Mouse (Mus musculus) lung, adult 18-20 months (tissue): ENCODE results near the gene Coch.
"Not testable (repeated sequence)": the region's sequence is repeated elsewhere in the genome, so short reads cannot be mapped to it uniquely, and the experiment has no call there.

Experiments
- DNase-seq, 2 experiments: peaks; one replicate each; pipeline ENCODE4 v3.0.0; 2022; ENCODE audit warnings: mixed read lengths in 2 of 2

Gene Coch

GRCm38 (mm10) chr12:51593229-51594029 lies at the start of gene Coch:
Coch (plus strand) TSS chr12:51593341.
- no peak for DNase-seq

- DNase-seq, result no peak
Measured at GRCm38 (mm10) chr12:51543402-51543960, 49.7 kb upstream of the Coch start.

- no peak for DNase-seq
Measured at GRCm38 (mm10) chr12:51555041-51555440, 38.1 kb upstream of the Coch start.

- no peak for DNase-seq
Measured at GRCm38 (mm10) chr12:51561416-51561815, 31.7 kb upstream of the Coch start.

- DNase-seq, result no peak
Measured at GRCm38 (mm10) chr12:51567225-51567624, 25.9 kb upstream of the Coch start.

- no peak for DNase-seq
Measured at GRCm38 (mm10) chr12:51569472-51569871, 23.7 kb upstream of the Coch start.

- no peak for DNase-seq
Measured at GRCm38 (mm10) chr12:51569944-51570343, 23.2 kb upstream of the Coch start.

- DNase-seq, result no peak
Measured at GRCm38 (mm10) chr12:51572651-51573050, 20.5 kb upstream of the Coch start.

- DNase-seq, result not testable (repeated sequence)
Measured at GRCm38 (mm10) chr12:51577816-51578215, 15.3 kb upstream of the Coch start.

GRCm38 (mm10) chr12:51589263-51589662 lies 3.9 kb upstream of the Coch start:
- DNase-seq, result no peak

GRCm38 (mm10) chr12:51591921-51592320 lies 1.2 kb upstream of the Coch start:
- DNase-seq, result no peak

GRCm38 (mm10) chr12:51592888-51593228 lies 283 bp upstream of the Coch start:
- DNase-seq, result no peak

- no peak for DNase-seq
Measured at GRCm38 (mm10) chr12:51594030-51594470, 909 bp downstream of the Coch start.

- no peak for DNase-seq
Measured at GRCm38 (mm10) chr12:51603306-51603705, 10.2 kb downstream of the Coch start.

GRCm38 (mm10) chr12:51606138-51606537 lies 13.0 kb downstream of the Coch start:
- no peak for DNase-seq

- DNase-seq, result no peak
Measured at GRCm38 (mm10) chr12:51612361-51612760, 19.2 kb downstream of the Coch start.

GRCm38 (mm10) chr12:51620572-51620971 lies 27.4 kb downstream of the Coch start:
- no peak for DNase-seq

- DNase-seq, result no peak
Measured at GRCm38 (mm10) chr12:51621161-51621560, 28.0 kb downstream of the Coch start.

- no peak for DNase-seq
Measured at GRCm38 (mm10) chr12:51622670-51623365, 29.7 kb downstream of the Coch start.

- DNase-seq, result no peak
Measured at GRCm38 (mm10) chr12:51623366-51623694, 30.2 kb downstream of the Coch start.

GRCm38 (mm10) chr12:51633481-51633880 lies 40.3 kb downstream of the Coch start:
- no peak for DNase-seq

GRCm38 (mm10) chr12:51636260-51636659 lies 43.1 kb downstream of the Coch start:
- DNase-seq, result no peak

- no peak for DNase-seq
Measured at GRCm38 (mm10) chr12:51636689-51637470, 43.7 kb downstream of the Coch start.
